Mouse (Mus musculus): ENCODE data around the gene Ceacam16.

The Ceacam16 gene

GRCm38 (mm10) chr7:19842885-19843504 is 18.1 kb downstream of the Ceacam16 start:
- DNase-seq: no peak

GRCm38 (mm10) chr7:19841686-19842413 is 19.2 kb downstream of the Ceacam16 start:
- DNase-seq: no peak

GRCm38 (mm10) chr7:19840936-19841335 is 20.2 kb downstream of the Ceacam16 start:
- DNase-seq: no peak

GRCm38 (mm10) chr7:19840371-19840770 is 20.7 kb downstream of the Ceacam16 start:
- no peak for DNase-seq

GRCm38 (mm10) chr7:19836843-19837242 is 24.3 kb downstream of the Ceacam16 start:
- DNase-seq: no peak

GRCm38 (mm10) chr7:19834055-19834454 is 27.0 kb downstream of the Ceacam16 start:
- no peak for DNase-seq

- DNase-seq: no peak
Observed at GRCm38 (mm10) chr7:19831837-19832236, 29.3 kb downstream of the Ceacam16 start.

- peak; percentile 10 for DNase-seq
Observed at GRCm38 (mm10) chr7:19830682-19831156, 30.4 kb downstream of the Ceacam16 start.

GRCm38 (mm10) chr7:19829694-19830093 is 31.4 kb downstream of the Ceacam16 start:
- DNase-seq: no peak

- DNase-seq: no peak
Observed at GRCm38 (mm10) chr7:19826756-19827155, 34.3 kb downstream of the Ceacam16 start.

- DNase-seq: no peak
Observed at GRCm38 (mm10) chr7:19824182-19824973, 36.7 kb downstream of the Ceacam16 start.

- no peak for DNase-seq
Observed at GRCm38 (mm10) chr7:19823256-19824181, 37.6 kb downstream of the Ceacam16 start.

GRCm38 (mm10) chr7:19822604-19823058 is 38.5 kb downstream of the Ceacam16 start, which contains the start of gene Bcl3:
TSS of gene Bcl3 (minus strand) at chr7:19822770.
- DNase-seq: no peak

GRCm38 (mm10) chr7:19822193-19822592 is 38.9 kb downstream of the Ceacam16 start:
- no peak for DNase-seq

- DNase-seq: no peak
Observed at GRCm38 (mm10) chr7:19821633-19822032, 39.5 kb downstream of the Ceacam16 start.

- DNase-seq: no peak
Observed at GRCm38 (mm10) chr7:19820347-19821048, 40.6 kb downstream of the Ceacam16 start.

GRCm38 (mm10) chr7:19818875-19819274 is 42.2 kb downstream of the Ceacam16 start:
- no peak for DNase-seq

GRCm38 (mm10) chr7:19818440-19818839 is 42.7 kb downstream of the Ceacam16 start:
- no peak for DNase-seq

GRCm38 (mm10) chr7:19817382-19818105 is 43.6 kb downstream of the Ceacam16 start:
- DNase-seq: no peak

GRCm38 (mm10) chr7:19816224-19816771 is 44.8 kb downstream of the Ceacam16 start:
- DNase-seq: no peak
